Mouse (Mus musculus) right cerebral cortex, postnatal 14 days (tissue): ENCODE results near the gene Tmem143.
"Not testable (repeated sequence)": the region's sequence is repeated elsewhere in the genome, so short reads cannot be mapped to it uniquely, and the experiment has no call there.

Source experiments
- DNase-seq: peaks from one replicate; pipeline ENCODE4 v3.0.0; 2022

The Tmem143 gene

DNA sequence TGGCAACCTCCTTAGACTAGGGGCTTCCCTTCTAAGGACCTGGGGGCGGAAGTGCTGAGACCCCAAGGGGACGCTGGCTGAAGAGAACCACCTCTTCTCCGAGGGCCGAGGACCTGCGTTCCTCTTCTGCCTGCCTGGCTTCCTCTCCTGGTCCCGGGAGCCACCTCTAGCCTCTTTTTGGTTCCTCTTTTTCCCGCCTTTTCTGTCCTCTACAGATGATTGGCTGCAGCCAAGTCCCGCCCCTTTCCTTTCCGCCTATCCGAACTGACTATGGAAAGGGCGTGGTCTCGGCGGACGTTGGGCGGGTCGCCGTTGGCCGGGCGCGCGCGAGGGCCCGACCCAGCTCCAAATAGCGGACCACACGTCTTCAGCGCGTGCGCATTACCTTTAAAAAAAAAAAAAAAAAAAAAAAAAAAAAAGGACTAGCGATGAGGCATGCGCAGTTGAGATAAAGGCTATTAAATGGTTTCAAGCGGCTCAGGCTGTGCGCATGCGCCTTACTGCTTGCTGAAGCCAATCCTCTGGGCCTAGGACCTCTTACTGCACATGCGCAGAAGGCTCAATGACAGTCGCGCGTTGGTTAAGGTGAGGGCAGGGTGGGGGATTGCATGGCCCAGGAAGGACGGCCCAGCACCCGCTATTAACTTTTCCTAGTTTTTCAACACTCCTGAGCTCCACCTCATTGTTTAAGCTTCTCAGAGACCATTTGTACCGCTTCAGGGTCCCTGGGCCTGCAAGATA is at the start of gene Tmem143, which contains the start of gene Syngr4:
TSS of gene Tmem143 (plus strand) at position 425 of the 741 bp plus-strand sequence.
TSS of gene Syngr4 (minus strand) at position 198 of the 741 bp plus-strand sequence.
- peak; percentile 97 for DNase-seq

DNA sequence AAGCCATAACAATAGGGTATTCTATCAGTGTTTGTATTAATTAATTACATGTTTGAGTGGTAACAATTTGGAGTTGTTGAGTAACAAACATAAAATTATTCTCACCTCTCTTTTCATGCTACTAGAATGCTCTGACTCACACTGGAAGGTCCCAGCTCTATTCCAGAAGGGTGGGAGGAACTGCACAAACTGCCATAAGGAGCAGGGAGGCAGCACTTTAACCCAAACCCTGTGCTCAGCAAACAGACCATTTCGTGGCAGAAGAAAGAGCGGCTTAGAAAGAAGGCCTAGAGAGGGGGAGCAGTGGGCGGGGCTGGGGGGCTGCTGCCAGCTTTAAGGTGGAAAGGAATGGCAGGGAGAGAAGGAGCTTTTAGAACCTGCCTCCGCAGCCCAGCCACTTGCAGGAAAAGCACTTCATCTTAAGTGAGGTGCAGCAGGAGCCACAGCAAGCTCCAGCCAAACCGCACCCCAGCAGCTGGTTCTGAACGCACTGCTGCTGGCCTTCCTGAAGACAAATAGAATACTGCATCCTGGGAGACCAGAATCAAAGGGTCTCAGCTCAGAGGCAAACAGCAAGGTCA is 48.2 kb upstream of the Tmem143 start:
- no peak for DNase-seq

DNA sequence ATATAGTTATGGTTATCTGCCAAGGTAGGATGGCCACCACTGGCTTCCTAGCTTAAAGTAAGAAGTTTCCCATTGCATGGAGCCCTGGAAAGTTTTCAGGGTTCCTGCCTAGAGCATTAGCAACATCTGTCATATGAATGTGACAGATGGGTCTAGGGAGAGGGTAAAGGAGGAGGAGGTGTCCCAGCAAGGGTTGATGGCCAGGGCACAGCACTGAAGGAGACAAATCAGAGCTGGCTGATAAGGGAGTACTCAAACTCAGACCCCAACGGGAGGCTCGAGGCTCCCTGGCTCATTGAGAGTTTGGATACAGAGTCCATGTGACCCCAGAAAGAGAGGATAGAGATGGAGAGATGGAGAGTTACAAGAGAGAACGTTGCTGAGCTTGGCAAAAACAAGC is 46.1 kb upstream of the Tmem143 start:
- DNase-seq, result no peak

DNA sequence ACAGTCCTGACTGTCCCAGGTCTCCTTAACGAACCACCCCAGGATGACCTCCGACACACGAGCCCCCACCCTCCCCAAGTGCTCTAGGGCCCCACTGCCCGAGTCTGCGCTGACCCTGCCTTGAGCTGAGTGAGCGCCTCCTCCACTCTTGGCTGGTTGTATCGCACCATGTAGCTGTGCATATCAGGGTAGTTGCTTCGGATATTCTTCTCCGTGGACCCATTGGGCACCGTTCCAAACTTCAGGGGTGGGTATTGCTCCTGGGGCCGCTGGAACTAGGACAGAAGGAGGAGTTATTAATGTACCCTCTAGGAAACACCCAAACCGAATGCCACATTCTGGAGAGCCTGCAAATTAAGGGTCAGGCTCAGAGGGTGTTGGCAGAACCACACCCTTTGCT is 43.7 kb upstream of the Tmem143 start:
- no peak for DNase-seq

DNA sequence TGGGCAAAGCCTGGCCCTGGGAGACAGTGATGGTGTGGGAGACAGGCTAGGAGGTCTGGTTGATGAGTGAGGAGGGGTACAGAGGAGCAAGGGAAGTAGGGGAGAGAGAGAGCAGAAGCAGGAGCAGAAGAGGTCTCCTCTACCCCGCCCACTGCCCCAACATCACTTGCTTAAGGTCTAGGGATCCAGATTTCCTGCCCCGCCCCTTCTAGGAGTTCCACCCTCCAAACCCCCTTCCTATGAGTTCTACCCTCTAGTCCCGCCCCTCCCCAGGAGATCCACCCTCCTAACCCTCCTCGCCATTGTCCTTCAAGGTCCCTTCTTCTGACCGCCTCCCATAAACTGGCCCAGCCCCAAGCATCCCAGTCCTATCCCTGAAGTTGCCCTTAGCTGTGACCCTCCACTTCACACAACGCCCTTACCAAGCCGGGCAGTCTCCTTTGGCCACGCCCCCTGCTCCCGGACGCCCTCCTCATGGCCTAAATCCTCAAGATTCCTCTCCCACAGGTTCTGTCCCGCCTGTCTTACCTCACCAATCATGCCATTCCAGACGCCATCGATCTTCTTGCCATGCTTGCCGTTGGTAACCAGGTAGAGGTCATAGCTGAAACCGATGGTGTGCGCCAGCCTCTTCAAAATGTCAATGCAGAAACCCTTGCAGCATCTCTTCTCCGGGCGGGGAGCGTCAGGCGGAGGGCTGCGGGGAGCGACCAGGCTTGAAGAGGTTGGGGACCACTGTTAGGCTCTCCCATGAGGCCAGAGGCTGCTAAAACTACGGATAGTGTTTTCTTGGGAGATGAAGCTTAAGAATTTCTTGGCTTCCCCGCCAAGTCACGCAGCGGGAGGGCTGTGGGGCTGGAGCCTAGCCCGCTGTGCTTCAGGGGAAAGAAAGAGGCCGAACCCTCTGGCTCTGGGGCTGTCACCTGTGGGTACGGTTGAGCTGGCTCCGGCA is 39.5 kb upstream of the Tmem143 start:
- DNase-seq, result no peak

DNA sequence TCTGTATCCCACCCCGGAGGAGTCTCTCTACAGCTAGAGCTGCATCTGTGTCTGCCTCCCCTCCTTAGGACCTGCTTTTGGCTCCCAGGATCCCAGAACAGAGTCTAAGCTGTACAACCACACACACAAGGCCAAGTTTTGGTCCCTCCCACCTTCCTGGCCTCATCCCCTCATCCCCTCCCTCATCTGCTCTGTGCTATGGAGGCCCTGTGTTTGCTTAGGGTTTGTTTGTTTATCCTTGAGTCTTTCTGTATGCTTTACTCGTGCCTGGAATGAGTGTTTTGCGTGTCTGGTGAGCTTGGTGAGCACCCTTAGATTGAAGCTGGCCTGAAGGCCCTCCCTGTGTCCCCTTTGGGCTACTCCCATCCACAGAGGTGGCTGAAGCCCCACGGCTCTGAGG is 37.7 kb upstream of the Tmem143 start:
- DNase-seq, result no peak

DNA sequence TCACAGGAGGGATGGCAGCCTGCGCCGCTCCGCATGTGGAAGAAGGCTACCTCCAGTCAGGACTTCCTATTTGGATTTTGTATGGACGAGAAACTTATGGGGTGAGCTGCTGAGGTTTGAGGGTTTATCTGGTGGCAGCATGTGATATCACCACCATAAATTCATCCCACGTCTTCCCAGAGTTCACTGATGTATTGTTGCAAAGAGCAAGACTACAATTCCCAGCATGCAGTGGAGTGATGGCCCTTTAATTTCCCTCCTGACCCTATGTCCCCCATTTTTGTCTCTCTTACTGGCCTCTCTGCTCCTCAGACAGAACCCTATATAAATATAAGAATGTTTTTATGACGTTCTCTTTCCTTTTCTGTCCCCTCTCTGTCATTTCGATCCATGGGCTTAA is 33.9 kb upstream of the Tmem143 start:
- no peak for DNase-seq

DNA sequence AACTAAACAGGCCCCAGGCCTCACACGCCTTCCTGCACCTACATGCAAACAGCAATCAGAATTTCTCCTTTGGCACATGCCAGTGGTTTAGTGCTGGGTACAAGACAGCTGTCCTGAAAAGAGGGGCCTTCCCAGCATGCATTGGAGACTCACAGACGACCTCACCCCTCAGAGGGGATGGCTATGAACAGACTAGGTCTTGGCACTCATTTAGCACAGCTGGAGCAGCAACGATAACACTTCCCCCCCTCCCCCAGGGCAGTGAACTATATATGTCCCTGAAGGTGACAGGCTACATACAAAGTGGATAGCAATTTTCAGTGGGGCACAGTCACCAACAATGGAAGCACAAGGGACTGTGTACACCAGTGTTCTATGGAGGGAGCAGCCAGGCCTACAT is 32.3 kb upstream of the Tmem143 start:
- DNase-seq, result no peak

DNA sequence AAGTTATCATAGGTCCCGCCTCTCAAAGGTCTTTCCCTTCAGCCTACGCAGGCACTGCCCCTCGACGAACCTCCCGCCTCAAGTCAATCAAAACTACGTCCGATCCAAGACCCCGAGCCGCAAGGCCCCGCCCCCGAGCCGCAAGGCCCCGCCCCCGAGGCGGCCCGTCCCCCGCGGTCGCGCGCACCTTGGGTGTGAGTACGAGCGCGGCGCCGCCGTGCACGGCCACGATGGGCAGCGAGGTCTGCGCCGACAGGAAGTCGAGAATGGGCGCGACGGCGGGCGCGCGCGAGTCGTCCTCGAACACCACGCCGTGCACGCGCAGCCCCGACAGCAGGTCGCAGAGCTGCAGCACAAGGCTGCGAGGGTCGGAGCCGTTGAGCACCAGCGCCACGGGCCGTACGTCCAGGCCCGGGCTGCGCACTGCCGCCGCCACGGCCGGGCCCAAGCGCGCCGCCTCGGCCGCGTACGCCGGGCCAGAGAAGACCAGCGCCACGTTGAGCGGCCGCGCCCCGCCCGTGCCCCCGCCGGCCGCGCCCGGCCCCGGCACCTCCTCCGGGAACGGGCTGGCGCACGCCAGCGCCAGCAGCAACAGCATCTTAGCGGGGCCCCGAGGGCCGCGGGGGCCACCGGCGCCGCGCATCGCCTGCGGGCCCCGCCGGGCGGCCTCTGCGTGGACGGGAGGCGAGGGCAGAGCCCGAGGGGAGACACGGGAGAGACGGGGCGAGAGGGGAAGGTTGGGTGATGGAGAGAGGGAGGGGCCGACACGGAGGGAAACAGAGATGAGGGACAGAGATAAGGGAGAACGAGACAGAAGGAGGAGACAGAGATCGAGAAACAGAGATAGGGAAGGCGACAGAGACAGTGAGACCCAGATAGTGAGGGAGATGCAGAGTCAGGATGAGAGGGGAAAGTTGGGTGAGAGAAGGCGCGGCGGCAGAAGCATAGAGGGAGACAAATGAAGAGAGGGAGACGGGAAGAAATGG is 30.5 kb upstream of the Tmem143 start:
- DNase-seq, result peak; percentile 91

DNA sequence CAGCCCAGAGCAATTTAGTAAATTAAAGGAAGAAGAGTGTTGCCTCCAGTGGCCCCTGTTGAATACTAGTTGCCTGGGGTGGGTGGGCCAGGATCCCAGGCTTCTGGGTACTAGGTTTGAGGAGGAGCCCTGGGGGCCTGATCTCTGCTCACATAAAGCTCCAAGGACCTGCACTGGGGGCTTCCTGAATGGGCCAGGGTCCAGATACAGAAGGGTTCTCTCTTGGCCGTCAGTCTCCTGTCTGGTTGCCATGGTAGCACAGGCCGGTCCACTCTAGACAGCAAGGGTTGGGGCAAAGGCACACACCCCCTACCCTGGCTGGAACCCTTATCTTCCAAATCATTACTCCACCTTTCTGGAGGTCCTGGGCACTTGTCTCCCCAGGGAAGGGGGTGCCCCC is 28.9 kb upstream of the Tmem143 start:
- DNase-seq, result no peak

DNA sequence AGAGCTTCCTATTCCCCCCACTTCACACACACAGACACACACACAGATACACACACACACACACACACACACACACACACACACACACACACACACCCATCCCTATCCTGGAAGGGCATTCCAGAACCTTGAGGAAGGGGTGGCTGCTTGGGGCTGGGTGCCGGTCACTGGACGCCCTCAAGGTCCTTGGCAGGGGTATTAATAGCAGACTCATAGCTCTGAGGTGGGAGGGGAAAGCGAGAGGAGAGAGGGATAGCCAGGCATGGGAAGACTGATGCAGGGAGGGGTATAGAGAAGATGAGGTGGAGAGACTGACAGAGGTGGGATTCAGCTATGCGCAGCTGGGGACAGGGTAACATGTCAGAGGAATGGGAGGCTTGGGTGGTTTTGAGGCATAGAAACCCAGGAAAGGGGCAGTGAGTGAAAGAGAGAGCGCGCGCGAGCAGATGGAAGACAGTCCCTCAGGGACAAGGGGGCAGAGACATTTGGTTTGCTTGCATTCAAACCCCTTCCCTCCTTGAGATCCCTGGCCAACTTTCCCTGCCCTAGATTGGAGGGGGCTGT is 27.6 kb upstream of the Tmem143 start:
- no peak for DNase-seq

DNA sequence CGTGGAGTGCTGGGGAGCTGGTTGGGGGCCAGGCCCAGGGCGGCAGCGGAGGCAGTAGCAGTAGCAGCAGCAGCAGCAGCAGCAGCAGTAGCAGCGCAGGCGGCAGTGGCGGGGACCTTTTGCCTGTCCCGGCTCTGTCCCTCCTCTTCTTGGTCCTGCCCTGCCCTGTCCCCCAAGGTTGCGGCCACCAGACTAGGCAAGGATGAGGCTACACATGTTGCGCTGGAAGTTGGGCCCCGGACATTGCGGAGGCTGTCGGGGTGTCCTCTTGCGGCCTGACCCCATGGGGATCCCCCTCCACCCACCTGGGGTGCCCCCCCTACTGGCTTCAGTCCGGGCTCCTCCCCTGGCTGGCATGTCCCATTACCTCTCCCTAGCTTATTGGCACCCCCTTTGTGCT is 27.0 kb upstream of the Tmem143 start:
- DNase-seq, result no peak

DNA sequence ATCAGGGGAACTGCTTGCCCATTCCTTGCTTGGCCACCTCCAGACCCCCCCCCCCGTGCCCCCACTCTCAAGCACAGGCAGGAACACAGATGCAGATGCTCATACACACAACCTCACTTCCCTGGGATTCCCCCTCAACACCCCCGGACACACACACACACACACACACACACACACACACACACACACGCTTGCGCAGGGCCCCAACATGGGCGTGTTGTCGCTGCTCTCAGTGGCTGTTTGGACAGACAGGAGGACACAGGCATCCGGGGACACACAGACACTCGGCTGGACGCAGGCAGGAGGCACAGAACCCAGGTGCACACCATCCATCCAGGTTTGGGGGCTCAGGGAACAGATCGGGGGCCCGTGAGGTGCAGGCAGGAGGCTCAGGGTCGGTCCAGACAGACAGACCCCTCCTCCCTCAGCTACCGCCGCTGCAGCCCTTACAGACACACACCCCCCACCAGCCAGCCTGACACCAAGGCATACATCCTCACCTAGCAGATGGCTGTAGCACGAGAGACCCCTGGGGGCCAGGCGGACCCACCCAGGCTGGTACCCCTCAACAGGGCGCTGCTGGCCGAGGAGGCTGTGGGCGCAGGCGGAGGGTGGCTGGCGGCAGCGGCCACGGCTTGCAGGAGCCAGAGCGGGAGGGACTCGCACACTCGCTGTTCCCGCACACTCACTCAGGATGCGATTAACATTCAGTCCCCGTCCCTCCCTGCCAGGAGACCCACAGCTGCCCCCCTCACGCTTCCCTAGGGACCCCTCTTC is 26.3 kb upstream of the Tmem143 start:
- peak; percentile 44 for DNase-seq

DNA sequence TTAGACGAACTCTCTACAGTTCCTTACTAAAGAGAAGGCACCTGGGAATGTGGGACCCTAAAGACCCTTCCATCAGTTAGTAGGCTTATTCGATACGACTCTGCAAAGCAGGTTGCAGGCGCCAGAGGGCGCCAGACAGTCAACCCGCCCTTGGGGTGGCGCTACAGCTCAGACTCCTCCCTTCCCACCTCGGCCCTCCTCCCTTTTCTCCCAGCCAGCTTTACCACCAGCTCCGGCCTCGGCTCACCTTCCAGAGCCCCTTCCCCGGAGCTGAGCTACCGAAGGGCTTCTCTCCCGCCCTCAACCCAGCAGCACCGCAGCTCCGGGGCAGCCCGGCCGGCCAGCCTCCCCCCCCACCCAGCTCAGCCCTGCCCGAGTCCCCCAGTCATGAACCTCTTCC is 24.1 kb upstream of the Tmem143 start, which contains the start of gene Kdelr1:
TSS of gene Kdelr1 (plus strand) at position 149 of the 400 bp plus-strand sequence.
- DNase-seq, result peak; percentile 88

DNA sequence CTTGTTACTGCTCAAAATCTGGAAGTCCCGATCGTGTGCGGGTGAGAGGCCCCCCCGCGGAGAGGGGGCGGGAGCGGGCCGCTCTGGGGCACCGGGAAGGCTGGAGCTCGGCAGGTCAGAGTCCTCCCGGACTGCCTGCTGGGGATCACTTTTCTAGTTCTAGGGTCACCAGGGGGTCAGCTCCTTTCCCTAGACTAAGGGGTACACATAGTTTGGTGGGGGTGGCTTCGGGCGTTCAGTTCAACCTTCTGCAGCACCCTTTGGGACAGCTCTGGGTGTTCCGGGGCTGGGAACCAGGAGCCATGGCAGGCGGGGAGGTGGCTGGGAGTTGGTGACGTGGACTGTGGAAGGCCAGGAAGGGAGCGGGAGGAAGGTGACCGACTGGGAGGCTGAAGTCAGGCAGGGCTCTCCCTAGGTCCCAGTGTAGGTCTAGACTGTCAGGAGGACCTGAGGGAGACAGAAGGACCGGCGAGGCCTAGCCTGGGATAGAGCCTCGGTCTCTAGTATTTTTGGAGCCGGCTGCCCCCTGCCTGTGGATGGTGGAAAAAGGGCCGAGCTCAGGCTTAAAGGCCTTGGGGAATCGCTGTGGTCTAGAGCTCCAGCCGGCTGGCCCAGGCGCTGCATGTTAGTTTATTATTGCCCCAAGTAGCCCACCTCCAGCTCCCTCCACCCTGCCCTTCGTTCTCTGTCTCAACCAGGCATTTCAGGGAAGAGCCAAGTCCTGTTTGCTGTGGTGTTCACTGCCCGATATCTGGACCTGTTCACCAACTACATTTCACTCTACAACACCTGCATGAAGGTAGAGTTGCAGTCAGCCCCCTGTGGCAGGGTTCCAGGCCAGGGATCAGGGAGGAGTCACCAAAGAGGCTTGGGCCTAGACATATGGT is 23.4 kb upstream of the Tmem143 start:
- DNase-seq, result peak; percentile 46

DNA sequence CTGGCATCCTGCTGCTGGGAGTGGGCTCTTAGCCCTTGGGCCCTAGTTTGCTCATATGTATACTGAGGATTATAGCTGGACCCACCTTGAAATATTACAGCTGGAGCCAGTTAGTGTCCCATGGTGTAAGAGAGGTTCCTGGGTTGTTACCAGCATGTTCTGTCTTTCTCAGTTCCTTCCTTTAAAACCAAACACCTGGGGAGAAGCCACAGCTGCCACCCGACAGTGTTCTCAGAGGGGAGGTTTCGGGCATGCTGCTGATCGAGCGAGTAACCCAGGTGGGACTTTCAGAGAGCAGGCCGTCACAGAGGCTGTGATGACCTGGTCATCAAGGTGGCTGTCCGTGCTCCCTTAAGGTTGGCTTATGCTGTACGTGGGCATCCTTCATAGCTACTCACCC is 19.8 kb upstream of the Tmem143 start:
- no peak for DNase-seq

DNA sequence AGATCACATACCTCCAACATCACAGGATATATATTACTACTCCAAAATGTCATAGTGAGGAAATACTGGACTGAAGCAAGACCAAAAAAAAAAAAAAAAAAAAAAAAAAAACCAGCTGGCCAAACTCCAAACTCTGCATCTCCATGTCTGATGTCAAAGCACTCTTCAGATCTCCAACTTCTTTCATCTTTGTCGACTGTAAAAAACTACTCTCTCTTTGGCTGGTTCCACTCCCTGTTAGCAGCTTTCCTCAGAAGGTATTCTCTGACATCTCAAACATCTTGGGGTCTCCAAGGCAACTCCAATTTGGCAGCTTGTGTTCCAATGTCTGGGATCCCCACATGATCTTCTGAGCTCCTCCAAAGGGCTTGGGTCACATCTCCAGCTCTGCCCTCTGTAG is 18.5 kb upstream of the Tmem143 start, which contains the start of gene Grin2d:
TSS of gene Grin2d (minus strand) at position 101 of the 400 bp plus-strand sequence.
- not testable (repeated sequence) for DNase-seq

DNA sequence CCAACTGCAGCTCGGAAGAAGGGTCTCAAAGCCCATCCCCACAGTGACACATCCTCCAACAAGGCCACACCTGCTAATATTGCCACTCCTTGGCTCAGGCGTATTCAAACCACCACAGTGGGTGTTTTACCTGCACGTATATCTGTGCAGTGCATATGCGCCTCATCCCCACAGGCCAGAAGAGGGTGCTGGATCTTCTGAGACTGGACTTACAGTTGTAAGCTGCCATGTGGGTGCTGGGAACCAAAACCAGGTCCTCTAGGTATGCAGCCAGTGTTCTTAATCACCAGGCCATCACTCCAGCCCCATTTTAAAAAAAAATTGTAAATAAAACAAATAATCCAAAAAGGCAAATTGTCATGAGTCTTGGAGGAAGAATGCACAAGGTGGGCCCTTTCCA is 16.2 kb upstream of the Tmem143 start:
- no peak for DNase-seq

DNA sequence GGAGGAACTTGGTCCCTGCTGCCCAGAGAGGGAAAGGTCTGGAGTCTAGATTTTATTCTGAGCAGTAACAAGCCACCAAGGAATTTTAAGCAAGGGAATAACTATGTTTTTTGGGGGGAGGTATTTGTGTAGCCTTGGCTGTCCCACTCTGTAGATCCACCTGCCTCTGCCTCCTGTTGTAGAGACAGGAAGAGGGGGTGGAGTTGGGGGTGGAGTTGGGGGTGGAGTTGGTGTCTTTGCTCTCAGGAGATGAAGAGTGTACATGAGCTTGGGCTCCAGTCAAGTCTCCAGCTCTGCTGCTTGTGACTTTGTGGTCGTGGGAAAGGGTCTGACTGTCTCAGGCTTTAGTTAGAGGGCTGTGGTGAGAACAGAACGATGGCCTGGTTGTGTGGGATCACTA is 15.7 kb upstream of the Tmem143 start:
- no peak for DNase-seq

DNA sequence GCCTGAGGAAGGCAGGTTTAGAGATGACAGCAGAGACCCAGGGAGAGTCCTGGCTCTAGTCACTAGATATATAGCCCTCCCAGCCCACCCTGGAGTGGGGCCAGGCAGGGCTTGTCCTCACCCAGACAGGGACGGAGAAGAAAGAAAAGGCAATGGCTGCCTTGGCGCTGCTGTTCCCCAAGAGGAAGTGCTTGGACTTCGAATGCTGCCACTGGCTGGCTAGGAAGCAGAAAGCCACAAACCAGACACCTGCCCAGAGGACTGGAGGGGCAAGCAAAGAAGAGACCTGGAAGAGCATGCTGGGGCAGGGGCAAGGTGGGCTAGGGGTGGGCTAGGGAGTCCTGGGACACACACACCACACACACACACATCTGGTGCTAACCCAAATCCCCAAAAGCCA is 9.5 kb upstream of the Tmem143 start:
- no peak for DNase-seq
